Mouse (Mus musculus): Measurements from ENCODE around the gene Ift80. TPM values are rescaled to one million over a fixed set of nuclear protein-coding genes. Genes with fewer than 3 reads are reported as not detected.

Ift80 gene
- polyA plus RNA-seq, 1 experiment = 4.2 TPM

- DNase-seq = no peak
- TF ChIP-seq CTCF (conservative IDR thresholded peaks at IDR 0.05; ENCODE audit: insufficient read depth, insufficient read length, low read depth, low read length) (no peak), POLR2A (IDR thresholded peaks at IDR 0.05; ENCODE audit: low read depth, low read length) (no peak)
- Histone ChIP-seq H3K27me3 (replicated peaks; ENCODE audit: control insufficient read depth, insufficient read depth, low read length) (peaks cover 2% of the 10 kb centered on the region; the same call in 1 of the 2 replicates), H3K27ac (ENCODE audit: insufficient read depth, low read depth, low read length) (no peak overlapping the region), H3K4me3 (ENCODE audit: insufficient read depth, low read depth, low read length) (no peak overlapping the region), H3K4me1 (ENCODE audit: control insufficient read depth, insufficient read depth, low read length) (no peaks in the 10 kb centered on the region), H3K36me3 (ENCODE audit: control insufficient read depth, insufficient read depth, low read length) (no peaks in the 10 kb centered on the region)
- WGBS = 94% methylated on average over 2 of the region's 2 CpGs
These were observed 130.3 kb downstream of the Ift80 start for GRCm38 (mm10) chr3:68874079-68874478.

GRCm38 (mm10) chr3:68870568-68870950 lies 133.8 kb downstream of the Ift80 start:
- Histone ChIP-seq H3K4me3 (ENCODE audit: insufficient read depth, low read depth, low read length) (peak overlapping the region; percentile 54), H3K27me3 (replicated peaks; ENCODE audit: control insufficient read depth, insufficient read depth, low read length) (peaks cover 2% of the 10 kb centered on the region; the same call in 1 of the 2 replicates), H3K36me3 (ENCODE audit: control insufficient read depth, insufficient read depth, low read length) (no peaks in the 10 kb centered on the region), H3K4me1 (ENCODE audit: control insufficient read depth, insufficient read depth, low read length) (no peaks in the 10 kb centered on the region), H3K27ac (ENCODE audit: insufficient read depth, low read depth, low read length) (no peak overlapping the region)
- TF ChIP-seq POLR2A (IDR thresholded peaks at IDR 0.05; ENCODE audit: low read depth, low read length) = no peak
- TF ChIP-seq CTCF (conservative IDR thresholded peaks at IDR 0.05; ENCODE audit: insufficient read depth, insufficient read length, low read depth, low read length) = no peak
- WGBS = 10% methylated on average over 15 of the region's 15 CpGs
- DNase-seq = peak; percentile 15

- under 1% methylated on average over 95 of the region's 96 CpGs for WGBS
- no peaks in the 10 kb centered on the region for H3K4me1 ChIP-seq (ENCODE audit: control insufficient read depth, insufficient read depth, low read length)
- TF ChIP-seq POLR2A (IDR thresholded peaks at IDR 0.05; ENCODE audit: low read depth, low read length) = no peak
- no peak for TF ChIP-seq CTCF (conservative IDR thresholded peaks at IDR 0.05; ENCODE audit: insufficient read depth, insufficient read length, low read depth, low read length)
- peaks cover 2% of the 10 kb centered on the region; the same call in 1 of the 2 replicates for H3K27me3 ChIP-seq (replicated peaks; ENCODE audit: control insufficient read depth, insufficient read depth, low read length)
- H3K27ac ChIP-seq (ENCODE audit: insufficient read depth, low read depth, low read length) = no peak overlapping the region
- peak overlapping the region; percentile 54 for H3K4me3 ChIP-seq (ENCODE audit: insufficient read depth, low read depth, low read length)
- DNase-seq = peak; percentile 31
- H3K36me3 ChIP-seq (ENCODE audit: control insufficient read depth, insufficient read depth, low read length) = no peaks in the 10 kb centered on the region
These were observed 134.4 kb downstream of the Ift80 start for GRCm38 (mm10) chr3:68869691-68870567.

GRCm38 (mm10) chr3:68869211-68869690 lies 135.1 kb downstream of the Ift80 start, which contains the start of gene 1110032F04Rik:
Gene 1110032F04Rik, plus strand, starts transcription at chr3:68869586.
- 1% methylated on average over 62 of the region's 62 CpGs for WGBS
- H3K27ac ChIP-seq (ENCODE audit: insufficient read depth, low read depth, low read length) = no peak within 1 kb of the TSS
- no peaks in the 10 kb centered on the region for H3K36me3 ChIP-seq (ENCODE audit: control insufficient read depth, insufficient read depth, low read length)
- no peaks in the 10 kb centered on the region for H3K4me1 ChIP-seq (ENCODE audit: control insufficient read depth, insufficient read depth, low read length)
- H3K27me3 ChIP-seq (replicated peaks; ENCODE audit: control insufficient read depth, insufficient read depth, low read length) = peaks cover 2% of the 10 kb centered on the region; the same call in 1 of the 2 replicates
- peak within 1 kb of the TSS; percentile 54 for H3K4me3 ChIP-seq (ENCODE audit: insufficient read depth, low read depth, low read length)
- no peak for TF ChIP-seq POLR2A (IDR thresholded peaks at IDR 0.05; ENCODE audit: low read depth, low read length)
- TF ChIP-seq CTCF (conservative IDR thresholded peaks at IDR 0.05; ENCODE audit: insufficient read depth, insufficient read length, low read depth, low read length) = no peak
- DNase-seq = peak; percentile 43

GRCm38 (mm10) chr3:68852414-68852813 lies 152.0 kb downstream of the Ift80 start:
- H3K4me3 ChIP-seq (ENCODE audit: insufficient read depth, low read depth, low read length) = no peak overlapping the region
- H3K4me1 ChIP-seq (ENCODE audit: control insufficient read depth, insufficient read depth, low read length) = no peaks in the 10 kb centered on the region
- TF ChIP-seq CTCF (conservative IDR thresholded peaks at IDR 0.05; ENCODE audit: insufficient read depth, insufficient read length, low read depth, low read length) (no peak), POLR2A (IDR thresholded peaks at IDR 0.05; ENCODE audit: low read depth, low read length) (no peak)
- H3K36me3 ChIP-seq (ENCODE audit: control insufficient read depth, insufficient read depth, low read length) = no peaks in the 10 kb centered on the region
- 85% methylated on average over 1 of the region's 1 CpGs for WGBS
- H3K27me3 ChIP-seq (replicated peaks; ENCODE audit: control insufficient read depth, insufficient read depth, low read length) = no peaks in the 10 kb centered on the region
- H3K27ac ChIP-seq (ENCODE audit: insufficient read depth, low read depth, low read length) = no peak overlapping the region
- DNase-seq = no peak

GRCm38 (mm10) chr3:68848323-68848722 lies 156.0 kb downstream of the Ift80 start:
- no peak for TF ChIP-seq CTCF (conservative IDR thresholded peaks at IDR 0.05; ENCODE audit: insufficient read depth, insufficient read length, low read depth, low read length)
- no peak for TF ChIP-seq POLR2A (IDR thresholded peaks at IDR 0.05; ENCODE audit: low read depth, low read length)
- 72% methylated on average over 3 of the region's 3 CpGs for WGBS
- no peak overlapping the region for H3K27ac ChIP-seq (ENCODE audit: insufficient read depth, low read depth, low read length)

GRCm38 (mm10) chr3:68844025-68844424 lies 160.3 kb downstream of the Ift80 start:
- no peaks in the 10 kb centered on the region for H3K36me3 ChIP-seq (ENCODE audit: control insufficient read depth, insufficient read depth, low read length)
- no peaks in the 10 kb centered on the region for H3K27me3 ChIP-seq (replicated peaks; ENCODE audit: control insufficient read depth, insufficient read depth, low read length)
- no peak overlapping the region for H3K27ac ChIP-seq (ENCODE audit: insufficient read depth, low read depth, low read length)
- no peaks in the 10 kb centered on the region for H3K4me1 ChIP-seq (ENCODE audit: control insufficient read depth, insufficient read depth, low read length)
- TF ChIP-seq CTCF (conservative IDR thresholded peaks at IDR 0.05; ENCODE audit: insufficient read depth, insufficient read length, low read depth, low read length) = no peak
- no peak for TF ChIP-seq POLR2A (IDR thresholded peaks at IDR 0.05; ENCODE audit: low read depth, low read length)
- DNase-seq = peak; percentile 13
- WGBS = 80% methylated on average over 4 of the region's 4 CpGs
- H3K4me3 ChIP-seq (ENCODE audit: insufficient read depth, low read depth, low read length) = no peak overlapping the region

More at GRCm38 (mm10) chr3:68848323-68848722, 156.0 kb downstream of the Ift80 start:
- Histone ChIP-seq H3K4me3 (ENCODE audit: insufficient read depth, low read depth, low read length) (no peak overlapping the region), H3K4me1 (ENCODE audit: control insufficient read depth, insufficient read depth, low read length) (no peaks in the 10 kb centered on the region), H3K27me3 (replicated peaks; ENCODE audit: control insufficient read depth, insufficient read depth, low read length) (no peaks in the 10 kb centered on the region), H3K36me3 (ENCODE audit: control insufficient read depth, insufficient read depth, low read length) (no peaks in the 10 kb centered on the region)
- DNase-seq = no peak

Other genes starting within 250 kb of the Ift80 start
- 1.9 and 3.5 TPM in 2 replicates for gene 1110032F04Rik, start 135.0 kb downstream of the Ift80 start, polyA plus RNA-seq (2012; rRNA removed)
- gene Smc4, start 168 bp upstream of the Ift80 start, polyA plus RNA-seq (2012; rRNA removed) = 2.5 and 3.0 TPM in 2 replicates
- 0.34 and 0.42 TPM in 2 replicates for gene Trim59, start 40.2 kb upstream of the Ift80 start, polyA plus RNA-seq (2012; rRNA removed)
- gene Kpna4, start 122.5 kb upstream of the Ift80 start, polyA plus RNA-seq (2012; rRNA removed) = 8.6 and 11.3 TPM in 2 replicates
- not detected in 2 replicates for gene Arl14, start 217.8 kb upstream of the Ift80 start, polyA plus RNA-seq (2012; rRNA removed)

Measured in kidney, adult 2 months (tissue).